Mouse (Mus musculus) lung, postnatal 0 days (tissue): ENCODE measurements around the gene Calm2.

Experiments
- CTCF ChIP-seq: IDR thresholded peaks from 2 replicates; pipeline ENCODE4 v1.5.1; 2016; ENCODE audit warnings: antibody characterized with exemption, mild to moderate bottlenecking
- EP300 ChIP-seq: IDR thresholded peaks from 2 replicates; pipeline ENCODE4 v1.6.1; 2016; ENCODE audit warnings: antibody characterized with exemption, mild to moderate bottlenecking, control low read depth

DNA sequence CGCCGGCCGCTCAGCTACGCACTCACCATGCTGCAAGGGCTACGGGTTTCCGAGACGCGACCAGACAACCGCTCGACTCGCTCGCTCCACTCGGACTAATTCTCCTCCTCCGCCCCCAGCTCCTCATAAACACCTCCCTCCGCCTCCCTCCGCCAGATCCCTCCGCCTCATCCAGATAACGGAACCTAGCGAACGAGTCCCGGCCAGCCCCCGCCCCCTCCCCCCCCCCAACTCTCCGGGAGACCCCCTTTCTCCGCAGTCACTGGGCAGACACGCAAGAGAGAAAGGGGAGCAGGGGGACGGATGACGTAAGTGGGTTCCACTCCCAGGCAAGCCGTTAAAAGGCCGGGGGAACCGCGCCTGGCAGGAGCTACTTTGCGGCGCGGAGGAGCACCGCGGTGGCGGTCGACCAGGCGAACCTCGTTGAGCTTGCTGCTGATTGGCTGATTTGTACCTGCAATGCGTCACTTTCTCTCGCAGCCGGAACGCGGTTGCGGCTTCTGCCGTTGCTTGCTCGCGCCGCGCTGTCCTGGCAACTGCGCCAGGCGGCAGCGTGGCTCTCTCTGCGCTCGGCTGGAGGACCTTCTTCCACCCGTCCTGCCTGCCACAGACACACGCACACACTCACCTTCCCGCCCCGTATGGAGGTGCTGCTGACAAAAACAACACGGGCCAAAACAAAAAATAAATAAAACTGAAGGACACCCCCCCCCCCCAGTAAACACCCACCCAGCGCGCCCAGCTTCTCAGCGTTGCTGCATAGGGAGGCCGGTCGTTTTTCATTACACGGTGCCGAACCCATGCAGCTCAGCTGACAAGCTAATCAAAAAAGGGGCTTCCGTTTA is at the start of gene Calm2:
- TF ChIP-seq CTCF: peak; percentile 67
- no peak; the same call in 1 of the 2 replicates for TF ChIP-seq EP300
